In the genomic region with DNA sequence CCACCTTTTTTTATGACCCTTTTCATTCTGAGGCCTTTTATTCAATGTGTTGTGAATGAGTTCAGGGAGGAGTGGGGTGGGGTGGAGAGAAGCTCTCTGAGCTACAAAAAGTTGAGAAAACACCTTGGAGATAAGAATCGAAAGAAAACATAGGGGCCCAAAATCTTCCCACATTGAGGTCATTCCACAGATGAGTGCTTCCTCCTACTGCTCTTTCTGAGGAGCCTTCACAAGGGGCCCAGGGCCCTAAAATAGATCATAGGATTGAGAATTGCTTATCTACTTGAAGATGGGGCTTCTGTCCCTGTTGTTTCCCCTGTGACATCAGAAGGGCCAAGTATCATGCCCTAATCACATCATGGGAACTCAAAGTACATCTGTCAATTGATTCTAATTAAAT, we compare ENCODE assay signal across 21 mouse cellular contexts. TPM values are rescaled to one million over a fixed set of nuclear protein-coding genes. Genes with fewer than 3 reads are reported as not detected.
A peak's percentile ranks its signal among the peaks of the same experiment; 100 is the strongest.
DNase-seq lines count a peak whose midpoint lies in the region; ATAC-seq and TF ChIP-seq lines count a peak whose summit lies in the region.
"Had no signal": no experiment of that assay in that cellular context is flagged by ENCODE, and none has a peak within 500 bp of the region (broad histone marks: within the 10 kb centered on the region; RNA-seq: fewer than 3 reads in every experiment).

No protein-coding gene starts in this region.

- no peak for TF ChIP-seq CTCF in liver, postnatal 0 days (IDR thresholded peaks at IDR 0.05; ENCODE audit: low read depth)

- no peak overlapping the region for H3K9ac ChIP-seq in liver, postnatal 0 days (replicated peaks)
- H3K9ac ChIP-seq: forebrain, embryonic 15.5 days; hindbrain, embryonic 13.5 days had no signal

- H3K27ac ChIP-seq in liver, postnatal 0 days (ENCODE audit: low read depth) = peak overlapping the region; percentile 7; the same call in 1 of the 2 replicates
- H3K27ac ChIP-seq: embryonic facial prominence, embryonic 10.5 days; forebrain, embryonic 15.5 days; heart, embryonic 10.5 days; hindbrain, embryonic 13.5 days had no signal

- peaks cover 20% of the 10 kb centered on the region for H3K4me1 ChIP-seq in liver, postnatal 0 days (ENCODE audit: insufficient read depth)
- H3K4me1 ChIP-seq: forebrain, embryonic 15.5 days; hindbrain, embryonic 13.5 days had no signal

- H3K4me2 ChIP-seq in liver, postnatal 0 days (ENCODE audit: low read depth, low read length) = no peak overlapping the region
- H3K4me2 ChIP-seq: forebrain, embryonic 15.5 days; hindbrain, embryonic 13.5 days had no signal

- TF ChIP-seq EP300 in liver, postnatal 0 days (IDR thresholded peaks at IDR 0.05; ENCODE audit: low read depth) = no peak

- intact Hi-C loops in heart, postnatal 14 days (cut with DNase I) = no loop called here

- no peak overlapping the region for H3K4me3 ChIP-seq in liver, postnatal 0 days (ENCODE audit: low read depth, low read length)
- H3K4me3 ChIP-seq: embryonic facial prominence, embryonic 10.5 days; erythroblast, embryonic 14.5 days; forebrain, embryonic 15.5 days; heart, embryonic 10.5 days; hindbrain, embryonic 13.5 days had no signal

- DNase-seq in heart, adult 11 months = peak; percentile 44
- no peak for DNase-seq in heart, postnatal 14 days
- DNase-seq in liver, postnatal 0 days = no peak
- DNase-seq in liver = no peak
- peak; percentile 54 for DNase-seq in CD4-positive helper T cell, adult 2 months (ENCODE audit: low read depth, low spot score)
- DNase-seq in induced T-regulatory cell, adult 2 months (ENCODE audit: low read depth) = peak; percentile 62
- DNase-seq: adrenal gland, adult 8-10 months; adrenal gland, postnatal 36 days; B cell, adult 2 months; cerebellum, adult 2 months; cerebellum, postnatal 10 days; gastrocnemius, postnatal 36 days; heart, adult 18-20 months; heart, postnatal 10 days had no signal

- H3K36me3 ChIP-seq in liver, postnatal 0 days (replicated peaks; ENCODE audit: insufficient read depth, low read length) = no peaks in the 10 kb centered on the region
- H3K36me3 ChIP-seq: embryonic facial prominence, embryonic 10.5 days; forebrain, embryonic 15.5 days; G1E; heart, embryonic 10.5 days; hindbrain, embryonic 13.5 days had no signal

- 46% methylated on average over 1 of the region's 1 CpGs for WGBS in liver, postnatal 0 days (ENCODE audit: insufficient replicate concordance)

- ATAC-seq in liver, postnatal 0 days = no peak
- no peak for ATAC-seq in erythroid progenitor cell, adult 5-6 weeks (replicated peaks; ENCODE audit: low FRiP score, poor library complexity, severe bottlenecking)
- ATAC-seq: forebrain, embryonic 15.5 days had no signal

- H3K27me3 ChIP-seq in liver, postnatal 0 days (ENCODE audit: insufficient read depth, low read length) = no peaks in the 10 kb centered on the region
- H3K27me3 ChIP-seq: forebrain, embryonic 15.5 days; hindbrain, embryonic 13.5 days had no signal

- H3K9me3 ChIP-seq in liver, postnatal 0 days (ENCODE audit: low read length) = no peaks in the 10 kb centered on the region
- H3K9me3 ChIP-seq: embryonic facial prominence, embryonic 10.5 days; forebrain, embryonic 15.5 days; G1E; heart, embryonic 10.5 days; hindbrain, embryonic 13.5 days had no signal

RNA-seq across cellular contexts. Expression of gene Abhd17c, which starts 14.3 kb away (rescaled TPM):
- 10 to 100 TPM; 30.3 to 31.4 TPM for total RNA-seq in heart, postnatal 14 days (2021)
- 36.4 and 37.9 TPM in 2 replicates for polyA plus RNA-seq in liver, postnatal 0 days (2015; fragmentation: Nextera tagmentation; extraction: Ambion mirVana)
- 10.1 and 13.7 TPM in 2 replicates for total RNA-seq in erythroid progenitor cell, adult 5-6 weeks (2015; ENCODE audit: low replicate concordance)
- total RNA-seq in erythroid progenitor cell, adult 5-6 weeks (2017; ENCODE audit: low replicate concordance) = 2.3 and 4.3 TPM in 2 replicates

Comparison
In these comparisons a context has a peak if more than half of its experiments do, and no peak if none do; other contexts are left out.
1. DNase-seq: peak in heart, adult 11 months (single experiment), CD4-positive helper T cell, adult 2 months (single experiment) and induced T-regulatory cell, adult 2 months (single experiment); none in heart, postnatal 14 days (0 of 2), liver, postnatal 0 days (single experiment) and liver (single experiment).